Mouse (Mus musculus) CH12.LX (cell line): ENCODE measurements around the gene Celf5. TPM values are rescaled to one million over a fixed set of nuclear protein-coding genes. Genes with fewer than 3 reads are reported as not detected.

Source experiments
- DNase-seq: peaks from one replicate; pipeline ENCODE4 v3.0.0-alpha.2; 2013; ENCODE audit errors: extremely low read depth
- H3K27ac ChIP-seq: 2 replicates; pipeline ENCODE4 v1.5.1; 2012; ENCODE audit warnings: low read depth, mild to moderate bottlenecking, control low read depth, moderate library complexity; ENCODE audit not compliant: insufficient read depth
- H3K27me3 ChIP-seq: replicated peaks from 2 replicates; pipeline ENCODE3; 2012; ENCODE audit warnings: inconsistent platforms
- H3K36me3 ChIP-seq, 2 experiments: replicated peaks in 1 of 2; 2 replicates each; pipeline versions ENCODE3 to v1.6.1; 2012; ENCODE audit warnings: inconsistent platforms in 1 of 2, low read length in 1 of 2, mild to moderate bottlenecking in 1 of 2, mixed read lengths in 1 of 2, moderate library complexity in 1 of 2; ENCODE audit not compliant: control insufficient read depth in 1 of 2, insufficient read depth in 1 of 2
- H3K4me1 ChIP-seq, 2 experiments: 2 replicates each; pipeline ENCODE4 v1.6.1; 2012; ENCODE audit warnings: inconsistent platforms in 1 of 2, moderate library complexity in 1 of 2; ENCODE audit not compliant: insufficient read depth in 2 of 2, control insufficient read depth in 1 of 2
- H3K4me2 ChIP-seq: 2 replicates; pipeline ENCODE4 v1.6.1; 2012; ENCODE audit warnings: low read depth, mild to moderate bottlenecking, control low read depth; ENCODE audit not compliant: poor library complexity, insufficient read depth, severe bottlenecking
- H3K4me3 ChIP-seq, 3 experiments: fragments of 150-350 bp in 1 of 3; sonication (generic) in 1 of 3; replicated peaks in 1 of 3; 2 replicates each; pipeline versions ENCODE3 to v1.5.1; 2011 to 2012; ENCODE audit warnings: low read depth in 2 of 3, low read length in 2 of 3, mild to moderate bottlenecking in 2 of 3, moderate library complexity in 2 of 3, control low read depth in 1 of 3, improper control_type of control experiment in 1 of 3, inconsistent platforms in 1 of 3, mixed read lengths in 1 of 3; ENCODE audit not compliant: poor library complexity in 1 of 3
- H3K79me2 ChIP-seq: replicated peaks from 2 replicates; pipeline ENCODE4 v1.6.1; 2012; ENCODE audit warnings: mild to moderate bottlenecking, moderate library complexity; ENCODE audit not compliant: control insufficient read depth, poor library complexity, insufficient read depth, severe bottlenecking; ENCODE audit errors: extremely low read depth
- H3K9ac ChIP-seq: 2 replicates; pipeline ENCODE4 v1.6.1; 2012; ENCODE audit warnings: low read depth, mild to moderate bottlenecking, control low read depth, moderate library complexity; ENCODE audit not compliant: insufficient read depth
- H3K9me3 ChIP-seq: replicated peaks from 2 replicates; pipeline ENCODE3; 2012; ENCODE audit warnings: low read length, inconsistent platforms, mixed read lengths
- ELF1 ChIP-seq: IDR thresholded peaks from 2 replicates; pipeline ENCODE4 v1.6.1; 2014; ENCODE audit warnings: low read depth, mild to moderate bottlenecking, inconsistent platforms, low read length, improper control_type of control experiment
- HCFC1 ChIP-seq: IDR thresholded peaks from 2 replicates; pipeline ENCODE4 v1.6.1; 2012; ENCODE audit warnings: low read depth, mild to moderate bottlenecking, inconsistent platforms, low read length, improper control_type of control experiment
- IRF4 ChIP-seq: IDR thresholded peaks from 2 replicates; pipeline ENCODE4 v1.6.1; 2014; ENCODE audit warnings: low read depth, mild to moderate bottlenecking, inconsistent platforms, low read length, improper control_type of control experiment
- JUN ChIP-seq: IDR thresholded peaks from 2 replicates; pipeline ENCODE4 v1.6.1; 2011; ENCODE audit warnings: low read depth, mild to moderate bottlenecking, low read length, improper control_type of control experiment, moderate library complexity; ENCODE audit not compliant: insufficient read depth
- MAZ ChIP-seq: IDR thresholded peaks from 2 replicates; pipeline ENCODE4 v1.6.1; 2012; ENCODE audit warnings: low read depth, mild to moderate bottlenecking, inconsistent platforms, low read length, improper control_type of control experiment, moderate library complexity
- MXI1 ChIP-seq: IDR thresholded peaks from 2 replicates; pipeline ENCODE4 v1.6.1; 2011; ENCODE audit warnings: mild to moderate bottlenecking, low read depth, low read length, improper control_type of control experiment
- MYC ChIP-seq: IDR thresholded peaks from 2 replicates; pipeline ENCODE4 v1.6.1; 2011; ENCODE audit warnings: low read depth, mild to moderate bottlenecking, improper control_type of control experiment, low read length
- NRF1 ChIP-seq: IDR thresholded peaks from 2 replicates; pipeline ENCODE4 v1.6.1; 2014; ENCODE audit warnings: low read depth, mild to moderate bottlenecking, inconsistent platforms, low read length, improper control_type of control experiment, moderate library complexity
- POLR2A ChIP-seq: IDR thresholded peaks from 2 replicates; pipeline ENCODE4 v1.6.1; 2011; ENCODE audit warnings: low read depth, mild to moderate bottlenecking, improper control_type of control experiment, low read length
- SIN3A ChIP-seq: IDR thresholded peaks from 2 replicates; pipeline ENCODE4 v1.6.1; 2012; ENCODE audit warnings: low read length, improper control_type of control experiment, inconsistent platforms
- TBP ChIP-seq: conservative IDR thresholded peaks from 2 replicates; pipeline ENCODE4 v1.6.1; 2011; ENCODE audit warnings: low read depth, low read length, improper control_type of control experiment
- TCF12 ChIP-seq: IDR thresholded peaks from 2 replicates; pipeline ENCODE4 v1.6.1; 2014; ENCODE audit warnings: low read depth, mild to moderate bottlenecking, inconsistent platforms, low read length, improper control_type of control experiment
- UBTF ChIP-seq: IDR thresholded peaks from 2 replicates; pipeline ENCODE4 v1.6.1; 2012; ENCODE audit warnings: low read depth, mild to moderate bottlenecking, inconsistent platforms, low read length, improper control_type of control experiment, moderate library complexity
- USF1 ChIP-seq: IDR thresholded peaks from 2 replicates; pipeline ENCODE4 v1.6.1; 2014; ENCODE audit warnings: low read depth, mild to moderate bottlenecking, inconsistent platforms, low read length, improper control_type of control experiment
- USF2 ChIP-seq: conservative IDR thresholded peaks from 2 replicates; pipeline ENCODE4 v1.6.1; 2011; ENCODE audit warnings: low read depth, low read length, improper control_type of control experiment
- ZKSCAN1 ChIP-seq: IDR thresholded peaks from 2 replicates; pipeline ENCODE4 v1.6.1; 2012; ENCODE audit warnings: low read depth, inconsistent platforms, low read length, improper control_type of control experiment, borderline replicate concordance
- ZNF384 ChIP-seq: IDR thresholded peaks from 2 replicates; pipeline ENCODE4 v1.6.1; 2012; ENCODE audit warnings: low read depth, low read length, improper control_type of control experiment, inconsistent platforms
- dilution Hi-C: fragments of 300-500 bp; cut with MboI; formaldehyde crosslinking; loops from 2 replicates; pipeline ENCODE4 v1.14.3; 2020; ENCODE audit warnings: low sequenced_read_pairs; ENCODE audit not compliant: extremely low pct_unique_long_range_greater_than_20kb, extremely low pct_ligation_motif_present
- in situ Hi-C: fragments of 300-500 bp; cut with MboI; formaldehyde crosslinking; loops from 3 replicates; pipeline ENCODE4 v1.14.3; 2019; ENCODE audit warnings: low sequenced_read_pairs, low pct_ligation_motif_present, low pct_unique_long_range_greater_than_20kb, mixed read lengths
- polyA plus RNA-seq: library from polyadenylated mRNA; unstranded; fragments of >175 nt; gene quantifications from 2 replicates; pipeline ENCODE4 v1.2.1, GENCODE M21; 2012; ENCODE audit warnings: low read depth; ENCODE audit not compliant: insufficient read length
- total RNA-seq, 2 experiments: library from RNA; depleted of rRNA; stranded (reverse); fragments of 300-350 nt in 1 of 2; fragments of >200 nt in 1 of 2; gene quantifications; 2 replicates each; pipeline ENCODE4 v1.2.3; 2012 to 2014

Celf5 gene
- total and polyA plus RNA-seq, 3 experiments: 0.07 to 0.08 TPM; not detected in 1

DNA sequence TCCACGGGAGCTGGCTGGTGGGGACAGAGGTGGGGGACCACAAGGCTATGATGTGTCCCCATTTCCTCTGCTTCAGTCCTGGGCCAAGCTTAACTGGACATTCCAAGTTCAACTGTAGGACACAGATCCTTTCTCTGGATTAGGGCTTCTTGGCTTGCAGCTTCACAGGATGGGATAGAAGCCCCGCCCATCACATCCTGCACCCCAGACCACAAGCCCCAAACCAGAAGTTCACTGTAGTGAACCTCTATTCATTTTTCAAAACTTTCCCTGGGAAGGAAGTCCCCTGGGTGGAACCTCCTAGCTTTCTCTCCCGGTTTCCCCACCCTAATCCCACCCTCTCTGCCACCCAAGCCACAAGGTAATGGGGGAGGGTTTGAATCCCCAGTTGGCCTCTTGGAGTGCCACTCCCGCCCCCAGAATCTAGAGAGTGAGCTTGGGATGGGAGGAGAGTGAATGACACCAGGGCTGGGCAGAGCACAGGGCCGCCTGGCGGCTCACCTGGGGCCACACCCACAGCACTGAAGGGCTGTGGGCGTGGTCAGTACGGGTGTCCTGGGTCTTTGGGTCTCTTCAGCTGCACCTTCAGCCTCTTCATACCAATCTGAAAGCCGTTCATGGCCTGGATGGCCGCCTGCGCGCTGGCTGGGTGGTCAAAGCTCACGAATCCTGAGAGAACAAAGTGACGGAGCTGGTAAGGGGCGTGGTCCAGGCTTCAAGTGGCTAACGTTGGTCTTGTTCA is 20.7 kb downstream of the Celf5 start:
- H3K79me2 ChIP-seq: no peaks in the 10 kb centered on the region
- peaks cover 1% of the 10 kb centered on the region for H3K9me3 ChIP-seq
- no peak for TF ChIP-seq ZKSCAN1
- TF ChIP-seq ZNF384: no peak
- no peak for TF ChIP-seq USF1
- TF ChIP-seq HCFC1: no peak
- TF ChIP-seq SIN3A: no peak
- no peak for TF ChIP-seq JUN
- no peak for TF ChIP-seq USF2
- H3K27me3 ChIP-seq: peaks cover 93% of the 10 kb centered on the region
- H3K36me3 ChIP-seq: no peaks in the 10 kb centered on the region
- H3K27ac ChIP-seq: no peak overlapping the region
- dilution Hi-C loops (no loop called here), in situ Hi-C loops (no loop called here)
- no peak overlapping the region for H3K9ac ChIP-seq
- H3K4me2 ChIP-seq: peak overlapping the region; percentile 29
- peaks cover 4 to 18% of the 10 kb centered on the region in 2 experiments; a peak in 3 of 4 replicates for H3K4me1 ChIP-seq
- no peak overlapping the region for H3K4me3 ChIP-seq
- DNase-seq: no peak

- H3K27me3 ChIP-seq: peaks cover 93% of the 10 kb centered on the region
- no peak overlapping the region for H3K4me3 ChIP-seq
- H3K9ac ChIP-seq: no peak overlapping the region
- dilution Hi-C loops (no loop called here), in situ Hi-C loops (no loop called here)
- no peaks in the 10 kb centered on the region for H3K36me3 ChIP-seq
- H3K27ac ChIP-seq: no peak overlapping the region
- H3K4me2 ChIP-seq: peak overlapping the region; percentile 29
- H3K79me2 ChIP-seq: no peaks in the 10 kb centered on the region
- peaks cover 4 to 18% of the 10 kb centered on the region in 2 experiments; a peak in 3 of 4 replicates for H3K4me1 ChIP-seq
- no peak for DNase-seq
- TF ChIP-seq MAZ: no peak
- TF ChIP-seq USF2: no peak
- no peak for TF ChIP-seq UBTF
- TF ChIP-seq MYC: no peak
- no peak for TF ChIP-seq ELF1
- no peak for TF ChIP-seq TCF12
- TF ChIP-seq POLR2A: no peak
- TF ChIP-seq MXI1: no peak
- no peak for TF ChIP-seq TBP
- no peak for TF ChIP-seq IRF4
- no peak for TF ChIP-seq ZKSCAN1
- TF ChIP-seq NRF1: no peak
- H3K9me3 ChIP-seq: no peaks in the 10 kb centered on the region
Measured at GRCm38 (mm10) chr10:81460951-81461350, 21.6 kb downstream of the Celf5 start.
